Mouse (Mus musculus): ENCODE measurements at regions not wholly inside any gene's neighbourhood (a gene's known extent, or its start where the extent isn't known, plus 50 kb on each side); places are given as distances from the start of the nearest gene placed in this dataset.

DNA sequence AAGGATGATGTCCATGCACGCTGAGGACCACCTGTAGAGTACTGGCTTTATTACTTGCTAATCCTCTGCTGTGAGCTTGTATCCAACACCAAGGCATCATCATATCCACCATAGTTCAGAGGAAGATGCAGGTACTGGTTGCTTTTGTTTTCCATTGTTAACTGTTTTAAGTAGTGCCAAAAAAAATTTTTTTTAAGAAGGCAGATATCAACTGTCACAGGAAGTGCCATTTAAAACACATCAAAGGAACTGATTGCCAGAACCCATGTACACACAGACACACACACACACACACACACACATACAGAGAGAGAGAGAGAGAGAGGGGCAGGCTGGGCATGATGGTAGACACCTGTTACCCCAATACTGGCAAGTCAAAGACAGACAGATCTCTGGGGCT, 319.1 kb downstream of the Gadd45g start:
- Histone ChIP-seq H3K9me3 (ENCODE audit: low read length) (no peaks in the 10 kb centered on the region), H3K4me3 (ENCODE audit: low read depth, low read length) (no peak overlapping the region), H3K36me3 (ENCODE audit: insufficient read depth) (no peaks in the 10 kb centered on the region), H3K9ac (no peak overlapping the region), H3K27me3 (ENCODE audit: insufficient read depth, low read length) (no peaks in the 10 kb centered on the region), H3K4me2 (ENCODE audit: low read depth) (no peak overlapping the region), H3K27ac (ENCODE audit: low read depth, low read length) (no peak overlapping the region), H3K4me1 (ENCODE audit: insufficient read depth) (no peaks in the 10 kb centered on the region)
- no peak for DNase-seq
- 92% methylated on average over 1 of the region's 1 CpGs for WGBS
- no peak for TF ChIP-seq CTCF (IDR thresholded peaks at IDR 0.05; ENCODE audit: low read depth)
- ATAC-seq = no peak

DNA sequence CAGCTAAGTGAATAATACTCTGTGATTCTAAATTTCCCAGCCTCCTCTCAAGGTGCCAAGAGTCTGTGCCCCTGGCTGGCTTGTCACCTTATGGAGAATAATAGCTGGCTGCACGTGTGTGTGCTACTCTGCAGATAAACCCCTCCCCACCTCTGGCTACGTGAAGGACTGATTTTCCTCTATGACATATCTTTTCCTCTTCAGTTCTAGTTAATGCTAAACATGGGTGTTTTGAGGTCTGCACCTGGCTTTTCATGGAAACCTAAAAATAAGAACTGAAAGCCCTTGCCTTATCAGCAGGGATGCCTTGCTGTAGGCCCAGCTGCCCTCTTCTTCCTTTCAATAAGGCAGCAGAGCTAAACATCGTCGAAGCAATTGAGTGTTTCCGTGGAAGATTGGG, 321.5 kb downstream of the Gadd45g start:
- 76% methylated on average over 5 of the region's 5 CpGs for WGBS
- Histone ChIP-seq H3K9me3 (ENCODE audit: low read length) (no peaks in the 10 kb centered on the region), H3K27me3 (ENCODE audit: insufficient read depth, low read length) (no peaks in the 10 kb centered on the region), H3K4me3 (ENCODE audit: low read depth, low read length) (no peak overlapping the region), H3K27ac (ENCODE audit: low read depth, low read length) (no peak overlapping the region), H3K4me1 (ENCODE audit: insufficient read depth) (no peaks in the 10 kb centered on the region), H3K9ac (no peak overlapping the region), H3K4me2 (ENCODE audit: low read depth) (no peak overlapping the region), H3K36me3 (ENCODE audit: insufficient read depth) (no peaks in the 10 kb centered on the region)
- no peak for DNase-seq
- ATAC-seq = no peak
- TF ChIP-seq CTCF (IDR thresholded peaks at IDR 0.05; ENCODE audit: low read depth) = no peak

DNA sequence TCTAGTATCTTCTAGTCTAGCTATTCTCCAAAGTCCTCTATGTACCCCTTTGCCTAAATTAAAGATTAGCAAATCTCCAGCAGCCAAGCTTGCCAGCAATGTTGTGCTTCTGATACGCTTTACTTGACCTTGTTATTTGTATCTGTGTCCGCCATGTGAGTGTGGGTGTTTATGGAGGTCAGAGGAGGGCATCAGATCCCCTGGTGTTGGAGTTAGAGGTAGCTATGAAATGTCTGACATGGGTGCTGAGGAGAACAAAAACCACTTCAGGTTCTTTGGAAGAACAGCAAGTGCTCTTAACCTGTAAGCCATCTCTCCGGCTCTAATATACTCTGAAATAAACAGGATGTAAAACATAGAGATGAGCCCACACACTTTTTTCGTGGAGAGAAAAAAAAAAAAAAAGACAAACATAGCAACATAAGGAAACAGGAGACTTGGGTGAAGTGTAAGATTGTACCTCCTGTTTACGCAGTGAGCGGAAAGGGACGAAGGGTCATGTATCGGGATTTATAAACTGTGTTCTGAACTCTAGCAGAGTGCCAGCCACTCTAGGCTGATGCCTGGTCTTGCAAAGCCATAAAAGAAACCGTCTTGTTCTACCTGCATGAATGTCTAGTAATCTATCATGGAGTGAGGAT, 326.3 kb downstream of the Gadd45g start:
- Histone ChIP-seq H3K9ac (no peak overlapping the region), H3K36me3 (ENCODE audit: insufficient read depth) (no peaks in the 10 kb centered on the region), H3K4me1 (ENCODE audit: insufficient read depth) (no peaks in the 10 kb centered on the region), H3K9me3 (ENCODE audit: low read length) (no peaks in the 10 kb centered on the region), H3K4me3 (ENCODE audit: low read depth, low read length) (no peak overlapping the region), H3K4me2 (ENCODE audit: low read depth) (no peak overlapping the region), H3K27me3 (ENCODE audit: insufficient read depth, low read length) (no peaks in the 10 kb centered on the region), H3K27ac (ENCODE audit: low read depth, low read length) (no peak overlapping the region)
- ATAC-seq = no peak
- DNase-seq = no peak
- no peak for TF ChIP-seq CTCF (IDR thresholded peaks at IDR 0.05; ENCODE audit: low read depth)
- WGBS = 87% methylated on average over 9 of the region's 9 CpGs

DNA sequence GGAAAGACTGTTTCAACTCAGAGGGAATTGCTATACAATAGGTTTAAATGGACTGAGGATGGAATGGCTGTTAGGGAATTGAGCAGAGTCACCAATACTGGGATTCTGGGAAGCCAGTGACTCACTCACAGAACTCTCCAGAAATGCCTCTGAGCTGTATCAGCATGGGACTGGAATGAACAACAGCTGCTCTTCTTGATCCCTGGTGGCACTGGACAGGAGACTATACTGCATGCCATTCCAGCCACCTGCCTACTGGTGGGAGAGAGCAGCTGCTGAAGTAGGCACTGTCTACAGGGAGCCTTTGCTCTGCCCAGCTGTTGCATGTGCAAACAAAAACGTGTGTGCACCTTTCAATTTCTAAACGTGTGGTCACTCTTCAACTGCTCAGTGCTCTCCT, 329.2 kb downstream of the Gadd45g start:
- no peaks in the 10 kb centered on the region for H3K27me3 ChIP-seq (ENCODE audit: insufficient read depth, low read length)
- H3K4me3 ChIP-seq (ENCODE audit: low read depth, low read length) = no peak overlapping the region
- no peaks in the 10 kb centered on the region for H3K4me1 ChIP-seq (ENCODE audit: insufficient read depth)
- no peaks in the 10 kb centered on the region for H3K36me3 ChIP-seq (ENCODE audit: insufficient read depth)
- no peak for TF ChIP-seq CTCF (IDR thresholded peaks at IDR 0.05; ENCODE audit: low read depth)
- no peak for DNase-seq
- no peak overlapping the region for H3K9ac ChIP-seq
- WGBS = 64% methylated on average over 2 of the region's 2 CpGs
- H3K4me2 ChIP-seq (ENCODE audit: low read depth) = no peak overlapping the region
- no peak for ATAC-seq
- H3K9me3 ChIP-seq (ENCODE audit: low read length) = no peaks in the 10 kb centered on the region
- H3K27ac ChIP-seq (ENCODE audit: low read depth, low read length) = no peak overlapping the region

DNA sequence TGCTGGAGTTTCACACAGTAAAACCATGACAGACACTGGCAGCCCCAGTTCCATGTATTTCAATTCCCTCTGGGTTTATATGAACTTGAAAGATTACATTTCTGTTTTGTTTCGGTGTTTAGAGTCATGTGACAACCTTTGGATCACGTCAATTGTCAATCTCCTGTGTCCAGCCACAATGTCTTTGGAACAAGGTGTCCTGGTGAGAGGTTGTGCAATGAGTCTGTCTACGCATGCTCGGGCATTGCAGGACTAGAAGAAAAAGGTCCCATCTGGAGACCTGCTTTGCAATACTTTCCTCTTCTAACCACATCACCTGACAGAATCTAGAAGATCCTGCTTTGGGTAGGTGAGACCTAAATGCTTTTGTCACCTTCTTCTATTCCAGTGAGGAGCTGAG, 333.5 kb downstream of the Gadd45g start:
- no peak overlapping the region for H3K4me3 ChIP-seq (ENCODE audit: low read depth, low read length)

DNA sequence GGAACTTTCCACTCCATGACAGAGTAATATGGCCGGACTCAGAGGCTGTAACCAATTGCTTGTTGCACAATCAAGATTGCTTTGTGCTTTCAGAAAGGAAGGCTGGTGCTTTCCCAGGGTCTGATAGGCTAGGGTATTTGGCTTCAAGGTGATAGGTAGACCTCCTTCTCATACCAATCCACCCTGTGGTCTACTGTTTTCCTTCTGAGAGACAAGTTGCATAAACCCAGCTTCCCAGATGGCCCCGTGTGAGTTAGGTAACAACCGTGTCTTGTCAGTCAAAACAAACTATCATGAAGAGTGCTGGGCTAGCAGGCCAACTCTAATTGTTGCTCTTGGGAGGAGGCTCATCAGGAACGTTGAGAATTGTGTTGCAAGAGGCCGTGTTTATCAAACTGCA, 337.2 kb downstream of the Gadd45g start:
- TF ChIP-seq CTCF (IDR thresholded peaks at IDR 0.05; ENCODE audit: low read depth) = no peak
- no peaks in the 10 kb centered on the region for H3K36me3 ChIP-seq (ENCODE audit: insufficient read depth)
- ATAC-seq = no peak
- H3K27ac ChIP-seq (ENCODE audit: low read depth, low read length) = no peak overlapping the region
- H3K4me2 ChIP-seq (ENCODE audit: low read depth) = no peak overlapping the region
- no peaks in the 10 kb centered on the region for H3K9me3 ChIP-seq (ENCODE audit: low read length)
- no peaks in the 10 kb centered on the region for H3K27me3 ChIP-seq (ENCODE audit: insufficient read depth, low read length)
- 72% methylated on average over 5 of the region's 5 CpGs for WGBS
- no peaks in the 10 kb centered on the region for H3K4me1 ChIP-seq (ENCODE audit: insufficient read depth)
- H3K4me3 ChIP-seq (ENCODE audit: low read depth, low read length) = no peak overlapping the region
- no peak for DNase-seq
- no peak overlapping the region for H3K9ac ChIP-seq

More for the DNA sequence above, 333.5 kb downstream of the Gadd45g start:
- Histone ChIP-seq H3K9ac (no peak overlapping the region), H3K36me3 (ENCODE audit: insufficient read depth) (no peaks in the 10 kb centered on the region), H3K9me3 (ENCODE audit: low read length) (no peaks in the 10 kb centered on the region), H3K4me1 (ENCODE audit: insufficient read depth) (no peaks in the 10 kb centered on the region), H3K27me3 (ENCODE audit: insufficient read depth, low read length) (no peaks in the 10 kb centered on the region), H3K27ac (ENCODE audit: low read depth, low read length) (no peak overlapping the region), H3K4me2 (ENCODE audit: low read depth) (no peak overlapping the region)
- ATAC-seq (no peak), DNase-seq (no peak)
- 88% methylated on average over 4 of the region's 4 CpGs for WGBS
- TF ChIP-seq CTCF (IDR thresholded peaks at IDR 0.05; ENCODE audit: low read depth) = no peak

DNA sequence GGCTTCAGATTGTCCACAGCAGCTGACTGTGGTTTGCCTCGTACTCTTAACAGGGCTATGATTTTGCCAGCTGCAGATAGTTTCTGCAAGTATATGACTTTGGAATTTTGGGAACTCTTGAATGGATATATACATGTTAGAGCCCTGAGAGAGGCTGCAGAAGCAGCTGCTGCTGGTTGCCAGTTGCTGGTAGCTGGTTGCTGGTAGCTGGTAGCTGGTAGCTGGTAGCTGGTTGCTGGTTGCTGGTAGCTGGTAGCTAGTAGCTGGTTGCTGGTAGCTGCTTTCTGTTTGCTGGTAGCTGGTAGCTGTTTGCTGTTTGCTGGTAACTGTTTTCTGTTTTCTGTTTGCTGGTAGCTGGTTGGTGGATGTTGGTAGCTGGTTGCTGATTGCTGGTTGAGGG, 339.1 kb downstream of the Gadd45g start:
- no peaks in the 10 kb centered on the region for H3K36me3 ChIP-seq (ENCODE audit: insufficient read depth)
- 85% methylated on average over 1 of the region's 1 CpGs for WGBS
- no peak for TF ChIP-seq CTCF (IDR thresholded peaks at IDR 0.05; ENCODE audit: low read depth)
- no peak overlapping the region for H3K4me2 ChIP-seq (ENCODE audit: low read depth)
- H3K9ac ChIP-seq = no peak overlapping the region
- no peaks in the 10 kb centered on the region for H3K27me3 ChIP-seq (ENCODE audit: insufficient read depth, low read length)
- H3K4me1 ChIP-seq (ENCODE audit: insufficient read depth) = no peaks in the 10 kb centered on the region
- ATAC-seq = no peak
- no peak overlapping the region for H3K27ac ChIP-seq (ENCODE audit: low read depth, low read length)
- no peaks in the 10 kb centered on the region for H3K9me3 ChIP-seq (ENCODE audit: low read length)
- H3K4me3 ChIP-seq (ENCODE audit: low read depth, low read length) = no peak overlapping the region
- no peak for DNase-seq
